Comparison of ENCODE assay signal across 8 mouse cellular contexts in genomic region chr19:41763870-41764660, GRCm38 (mm10). TPM values are rescaled to one million over a fixed set of nuclear protein-coding genes. Genes with fewer than 3 reads are reported as not detected.
DNase-seq lines count a peak whose midpoint lies in the region; ATAC-seq and TF ChIP-seq lines count a peak whose summit lies in the region.

No protein-coding gene starts in this region.

- no peaks in the 10 kb centered on the region for H3K27me3 ChIP-seq in hindbrain, postnatal 0 days (ENCODE audit: insufficient read depth, low read length)

- 28% methylated on average over 12 of the region's 12 CpGs for WGBS in hindbrain, postnatal 0 days

- DNase-seq in NIH3T3 (ENCODE audit: low read depth), result peak; percentile 96
- DNase-seq in cerebellum, adult 8-10 months, result peak; percentile 77
- peak; percentile 77 to 89 for DNase-seq in frontal cortex, postnatal 10 days (ENCODE audit: low spot score in 2 of 2)
- DNase-seq in hindbrain, postnatal 0 days (ENCODE audit: low spot score), result peak; percentile 94
- DNase-seq in left cerebral cortex, adult 18-20 months (ENCODE audit: low spot score in 2 of 2), result peak; percentile 91 to 96
- DNase-seq in right cerebral cortex, postnatal 10 days (ENCODE audit: low spot score in 2 of 2), result peak; percentile 93 to 95
- peak; percentile 83 for DNase-seq in urinary bladder, postnatal 25 days (ENCODE audit: low spot score)

- TF ChIP-seq CTCF in hindbrain, postnatal 0 days (IDR thresholded peaks at IDR 0.05; ENCODE audit: low read depth), result peak; percentile 98

- no peak overlapping the region for H3K9ac ChIP-seq in hindbrain, postnatal 0 days (replicated peaks; ENCODE audit: low read length)

- H3K4me3 ChIP-seq in hindbrain, postnatal 0 days (ENCODE audit: low read length), result no peak overlapping the region

- H3K4me1 ChIP-seq in hindbrain, postnatal 0 days (ENCODE audit: insufficient read depth, low read length), result no peaks in the 10 kb centered on the region

- peak; percentile 78 for ATAC-seq in hindbrain, postnatal 0 days
- peak; percentile 82 for ATAC-seq in megakaryocyte, adult 5-6 weeks (ENCODE audit: poor library complexity, severe bottlenecking)

- no peak overlapping the region for H3K27ac ChIP-seq in hindbrain, postnatal 0 days

- H3K36me3 ChIP-seq in hindbrain, postnatal 0 days (ENCODE audit: insufficient read depth, low read length), result no peaks in the 10 kb centered on the region

- H3K9me3 ChIP-seq in hindbrain, postnatal 0 days (ENCODE audit: low read length), result no peaks in the 10 kb centered on the region

- H3K4me2 ChIP-seq in hindbrain, postnatal 0 days (ENCODE audit: low read depth, low read length), result no peak overlapping the region

RNA-seq across cellular contexts. Expression of gene Slit1, which starts 20.6 kb away (rescaled TPM):
- 69.2 and 78.5 TPM in 2 replicates for total RNA-seq in hindbrain, postnatal 0 days (2014; rRNA removed)
- 10.8 and 13.3 TPM in 2 replicates for polyA plus RNA-seq in hindbrain, postnatal 0 days (2015; fragmentation: Nextera tagmentation; extraction: Ambion mirVana)
- 10 to 100 TPM; 48.6 to 56.6 TPM for total RNA-seq in left cerebral cortex, adult 18-20 months (2021)
- 0.05 and 0.29 TPM in 2 replicates for total RNA-seq in megakaryocyte, adult 5-6 weeks (2015)
- not detected in 2 replicates for total RNA-seq in megakaryocyte, adult 5-6 weeks (2017)

RNA-seq across cellular contexts. Expression of gene Arhgap19, which starts 37.8 kb away (rescaled TPM):
- 5.4 and 5.5 TPM in 2 replicates for total RNA-seq in hindbrain, postnatal 0 days (2014; rRNA removed)
- polyA plus RNA-seq in hindbrain, postnatal 0 days (2015; fragmentation: Nextera tagmentation; extraction: Ambion mirVana), result 3.9 and 4.4 TPM in 2 replicates
- 1 to 10 TPM; 3.2 to 3.8 TPM for total RNA-seq in left cerebral cortex, adult 18-20 months (2021)
- 48.5 and 50.3 TPM in 2 replicates for total RNA-seq in megakaryocyte, adult 5-6 weeks (2015)
- total RNA-seq in megakaryocyte, adult 5-6 weeks (2017), result 62.7 and 65.3 TPM in 2 replicates

Comparison
In these comparisons a context has a peak if more than half of its experiments do, and no peak if none do; other contexts are left out.
1. RNA of gene Slit1, which starts 20.6 kb away (total RNA-seq): 69.2 to 78.5 TPM in hindbrain, postnatal 0 days and 48.6 to 56.6 TPM in left cerebral cortex, adult 18-20 months; 0.05 to 0.29 TPM in megakaryocyte, adult 5-6 weeks; every median in the first group is over 10 times any median in the second.
2. Peak in every context shown above with its lines, with median percentiles within 50 percentile points of each other: DNase-seq.